Mouse (Mus musculus) MEL (cell line): ENCODE data around the gene Tgm1.

Experiments
- BHLHE40 ChIP-seq: IDR thresholded peaks from 2 replicates; pipeline ENCODE4 v1.6.1; 2012; ENCODE audit warnings: low read depth, mild to moderate bottlenecking, inconsistent platforms, low read length, improper control_type of control experiment, borderline replicate concordance
- CTCF ChIP-seq, 3 experiments: IDR thresholded peaks in 2 of 3; conservative IDR thresholded peaks in 1 of 3; 2 replicates each; pipeline ENCODE4 v1.5.1; 2011 to 2012; ENCODE audit warnings: low read length in 3 of 3, low read depth in 2 of 3, mild to moderate bottlenecking in 2 of 3, improper control_type of control experiment in 1 of 3, inconsistent platforms in 1 of 3, mixed read lengths in 1 of 3, moderate library complexity in 1 of 3; ENCODE audit not compliant: control insufficient read depth in 1 of 3, insufficient read depth in 1 of 3, poor library complexity in 1 of 3, severe bottlenecking in 1 of 3
- ELF1 ChIP-seq: IDR thresholded peaks from 2 replicates; pipeline ENCODE4 v1.6.1; 2014; ENCODE audit warnings: low read depth, mild to moderate bottlenecking, inconsistent platforms, low read length, improper control_type of control experiment, moderate library complexity
- EP300 ChIP-seq, 2 experiments: IDR thresholded peaks; 2 replicates each; pipeline ENCODE4 v1.6.1; 2011; ENCODE audit warnings: improper control_type of control experiment in 2 of 2, low read length in 2 of 2, low read depth in 1 of 2, mild to moderate bottlenecking in 1 of 2
- GABPA ChIP-seq: IDR thresholded peaks from 2 replicates; pipeline ENCODE4 v1.6.1; 2012; ENCODE audit warnings: low read depth, mild to moderate bottlenecking, inconsistent platforms, low read length, improper control_type of control experiment, moderate library complexity
- GATA1 ChIP-seq: IDR thresholded peaks from 2 replicates; pipeline ENCODE4 v1.6.1; 2011; ENCODE audit warnings: low read depth, low read length, improper control_type of control experiment
- MEF2A ChIP-seq: IDR thresholded peaks from 2 replicates; pipeline ENCODE4 v1.6.1; 2014; ENCODE audit warnings: low read depth, mild to moderate bottlenecking, inconsistent platforms, low read length, improper control_type of control experiment; ENCODE audit not compliant: poor library complexity, insufficient replicate concordance, severe bottlenecking; ENCODE audit errors: extremely low read depth
- NELFE ChIP-seq: IDR thresholded peaks from 2 replicates; pipeline ENCODE4 v1.6.1; 2011; ENCODE audit warnings: low read depth, low read length, improper control_type of control experiment
- POLR2A ChIP-seq, 2 experiments: IDR thresholded peaks; 2 replicates each; pipeline ENCODE4 v1.6.1; 2011 to 2012; ENCODE audit warnings: low read length in 2 of 2, mild to moderate bottlenecking in 2 of 2, control low read depth in 1 of 2, improper control_type of control experiment in 1 of 2, low read depth in 1 of 2, moderate library complexity in 1 of 2; ENCODE audit not compliant: control insufficient read depth in 1 of 2, insufficient read depth in 1 of 2, poor library complexity in 1 of 2
- POLR2AphosphoS2 ChIP-seq: IDR thresholded peaks from 2 replicates; pipeline ENCODE4 v1.6.1; 2011; ENCODE audit warnings: low read length, improper control_type of control experiment
- RAD21 ChIP-seq: IDR thresholded peaks from 2 replicates; pipeline ENCODE4 v1.6.1; 2011; ENCODE audit warnings: mild to moderate bottlenecking, low read depth, low read length, improper control_type of control experiment
- USF2 ChIP-seq, 2 experiments: IDR thresholded peaks; 2 replicates each; pipeline ENCODE4 v1.6.1; 2011 to 2012; ENCODE audit warnings: improper control_type of control experiment in 2 of 2, low read length in 2 of 2, borderline replicate concordance in 1 of 2, inconsistent platforms in 1 of 2, low read depth in 1 of 2, mild to moderate bottlenecking in 1 of 2; ENCODE audit not compliant: insufficient read depth in 1 of 2
- ZMIZ1 ChIP-seq: IDR thresholded peaks from 2 replicates; pipeline ENCODE4 v1.6.1; 2012; ENCODE audit warnings: low read depth, mild to moderate bottlenecking, inconsistent platforms, low read length, improper control_type of control experiment, moderate library complexity

- TF ChIP-seq CTCF (IDR thresholded peaks at IDR 0.05 in 2 of 3, conservative IDR thresholded peaks at IDR 0.05 in 1 of 3; ENCODE audit: control insufficient read depth in 1 of 3, insufficient read depth in 1 of 3, low read depth in 2 of 3, low read length in 3 of 3, poor library complexity in 1 of 3, severe bottlenecking in 1 of 3) (peak; percentile 12 to 36 (median 30); a peak in 4 of 6 replicates), POLR2AphosphoS2 (no peak), POLR2A (IDR thresholded peaks at IDR 0.05; ENCODE audit: control insufficient read depth in 1 of 2, insufficient read depth in 1 of 2, low read depth in 1 of 2, low read length in 2 of 2, poor library complexity in 1 of 2) (no peak), GATA1 (no peak), ZMIZ1 (no peak), MEF2A (no peak), NELFE (no peak), GABPA (no peak), EP300 (IDR thresholded peaks at IDR 0.05; ENCODE audit: low read depth in 1 of 2, low read length in 2 of 2) (no peak), RAD21 (no peak), BHLHE40 (no peak), USF2 (IDR thresholded peaks at IDR 0.05; ENCODE audit: borderline replicate concordance in 1 of 2, insufficient read depth in 1 of 2, low read depth in 1 of 2, low read length in 2 of 2) (no peak), ELF1 (no peak)
Observed at GRCm38 (mm10) chr14:55711786-55712185, 1.9 kb downstream of the Tgm1 start.
